Mouse (Mus musculus) erythroblast, embryonic 14.5 days (primary cell): ENCODE data around the gene Klk1b3.

Source experiments
- GATA1 ChIP-seq: IDR thresholded peaks from 2 replicates; pipeline ENCODE4 v1.6.1; 2012; ENCODE audit warnings: low read length, inconsistent platforms, mixed read lengths
- TAL1 ChIP-seq: IDR thresholded peaks from 3 replicates; pipeline ENCODE4 v1.6.1; 2012; ENCODE audit warnings: low read length, inconsistent platforms, mixed read lengths

DNA sequence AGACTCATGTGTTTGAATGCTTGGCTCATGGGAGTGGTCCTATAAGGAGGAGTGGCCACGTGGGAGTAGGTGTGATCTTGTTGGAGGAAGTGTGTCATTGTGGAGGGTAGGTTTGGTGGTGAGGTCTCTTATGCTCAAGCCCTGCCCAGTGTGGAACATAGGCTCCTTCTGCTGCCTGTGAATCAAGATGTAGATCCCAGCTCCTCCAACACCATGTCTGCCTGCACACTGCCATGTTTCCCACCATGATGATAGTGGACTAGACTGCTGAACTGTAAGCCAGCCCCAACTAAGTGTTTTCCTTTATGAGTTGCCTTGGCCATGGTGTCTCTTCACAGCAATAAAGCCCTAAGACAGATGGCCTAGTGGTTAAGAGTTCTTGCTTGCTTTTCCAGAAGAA lies 46.1 kb downstream of the Klk1b3 start:
- no peak for TF ChIP-seq TAL1
- no peak for TF ChIP-seq GATA1
